Mouse (Mus musculus): ENCODE measurements around the gene Brinp3. TPM values are rescaled to one million over a fixed set of nuclear protein-coding genes. Genes with fewer than 3 reads are reported as not detected.

Brinp3 gene
- polyA plus RNA-seq, 1 experiment = not detected

DNA sequence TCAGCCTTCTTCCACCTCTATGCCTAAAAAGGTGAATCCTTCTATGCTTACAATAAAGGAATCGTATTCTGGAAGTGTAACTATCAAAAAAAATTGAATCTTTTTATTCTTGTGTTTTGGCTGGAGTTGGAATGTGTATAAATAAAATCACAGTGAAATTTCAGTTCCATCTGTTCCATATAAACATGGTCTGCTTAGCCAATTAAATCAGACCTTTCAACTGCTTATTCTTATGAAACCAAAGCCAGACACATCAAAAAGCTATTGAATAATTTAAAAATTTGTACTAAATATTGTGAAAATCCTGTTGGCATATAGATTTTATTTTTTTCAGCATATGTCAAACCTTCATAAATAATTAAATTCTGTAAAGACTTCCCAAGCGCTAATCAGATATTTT, 355.6 kb downstream of the Brinp3 start:
- TF ChIP-seq TAL1 (IDR thresholded peaks at IDR 0.05; ENCODE audit: low read length) (no peak), GATA1 (IDR thresholded peaks at IDR 0.05; ENCODE audit: low read length) (no peak)

DNA sequence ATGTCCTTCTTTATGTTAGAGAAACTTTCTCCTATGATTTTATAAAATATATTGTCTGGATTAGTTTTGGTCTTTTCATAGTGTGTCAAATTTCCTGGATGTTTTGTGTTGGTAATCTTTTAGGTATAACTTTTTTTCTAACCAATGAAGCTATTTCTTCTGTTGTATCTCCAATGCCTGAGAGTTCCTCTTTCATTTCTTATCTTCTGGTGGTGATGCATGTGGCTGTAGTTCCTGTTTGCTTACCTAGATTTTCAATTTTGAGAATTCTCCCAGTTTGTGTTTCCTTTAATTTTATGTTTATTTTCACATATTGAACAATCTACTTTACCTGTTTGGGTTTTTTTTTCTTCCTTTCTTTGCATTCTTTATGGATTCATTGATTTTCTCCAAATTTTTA, 404.1 kb downstream of the Brinp3 start:
- H3K27me3 ChIP-seq (ENCODE audit: control insufficient read depth) = no peaks in the 10 kb centered on the region
- H3K4me3 ChIP-seq (replicated peaks) = no peak overlapping the region
- H3K36me3 ChIP-seq (ENCODE audit: control insufficient read depth) = no peaks in the 10 kb centered on the region
- H3K4me1 ChIP-seq (ENCODE audit: control insufficient read depth) = no peaks in the 10 kb centered on the region
- TF ChIP-seq GATA1 (IDR thresholded peaks at IDR 0.05; ENCODE audit: low read length) = no peak
- no peak for TF ChIP-seq TAL1 (IDR thresholded peaks at IDR 0.05; ENCODE audit: low read length)
- H3K9me3 ChIP-seq (ENCODE audit: control insufficient read depth, low read length) = peaks cover 6% of the 10 kb centered on the region

More for the DNA sequence above, 355.6 kb downstream of the Brinp3 start:
- no peaks in the 10 kb centered on the region for H3K27me3 ChIP-seq (ENCODE audit: control insufficient read depth)
- H3K4me3 ChIP-seq (replicated peaks) = no peak overlapping the region
- no peaks in the 10 kb centered on the region for H3K36me3 ChIP-seq (ENCODE audit: control insufficient read depth)
- no peaks in the 10 kb centered on the region for H3K4me1 ChIP-seq (ENCODE audit: control insufficient read depth)
- H3K9me3 ChIP-seq (ENCODE audit: control insufficient read depth, low read length) = peaks cover 4% of the 10 kb centered on the region

DNA sequence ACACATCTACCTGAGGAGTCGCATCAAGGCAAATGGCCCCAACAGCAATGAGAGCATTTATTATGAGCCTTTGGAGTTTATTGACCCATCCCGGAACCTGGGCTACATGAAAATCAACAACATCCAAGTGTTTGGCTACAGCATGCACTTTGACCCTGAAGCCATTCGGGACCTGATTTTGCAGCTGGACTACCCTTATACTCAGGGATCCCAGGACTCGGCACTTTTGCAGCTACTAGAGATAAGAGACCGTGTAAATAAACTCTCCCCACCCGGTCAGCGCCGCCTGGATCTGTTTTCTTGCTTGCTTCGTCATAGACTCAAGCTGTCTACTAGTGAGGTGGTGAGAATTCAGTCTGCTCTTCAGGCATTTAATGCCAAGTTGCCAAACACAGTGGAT, 407.1 kb downstream of the Brinp3 start:
- Histone ChIP-seq H3K4me1 (ENCODE audit: control insufficient read depth) (no peaks in the 10 kb centered on the region), H3K4me3 (replicated peaks) (no peak overlapping the region), H3K36me3 (ENCODE audit: control insufficient read depth) (no peaks in the 10 kb centered on the region), H3K9me3 (ENCODE audit: control insufficient read depth, low read length) (peaks cover 6% of the 10 kb centered on the region), H3K27me3 (ENCODE audit: control insufficient read depth) (no peaks in the 10 kb centered on the region)
- TF ChIP-seq TAL1 (IDR thresholded peaks at IDR 0.05; ENCODE audit: low read length) (no peak), GATA1 (IDR thresholded peaks at IDR 0.05; ENCODE audit: low read length) (no peak)

DNA sequence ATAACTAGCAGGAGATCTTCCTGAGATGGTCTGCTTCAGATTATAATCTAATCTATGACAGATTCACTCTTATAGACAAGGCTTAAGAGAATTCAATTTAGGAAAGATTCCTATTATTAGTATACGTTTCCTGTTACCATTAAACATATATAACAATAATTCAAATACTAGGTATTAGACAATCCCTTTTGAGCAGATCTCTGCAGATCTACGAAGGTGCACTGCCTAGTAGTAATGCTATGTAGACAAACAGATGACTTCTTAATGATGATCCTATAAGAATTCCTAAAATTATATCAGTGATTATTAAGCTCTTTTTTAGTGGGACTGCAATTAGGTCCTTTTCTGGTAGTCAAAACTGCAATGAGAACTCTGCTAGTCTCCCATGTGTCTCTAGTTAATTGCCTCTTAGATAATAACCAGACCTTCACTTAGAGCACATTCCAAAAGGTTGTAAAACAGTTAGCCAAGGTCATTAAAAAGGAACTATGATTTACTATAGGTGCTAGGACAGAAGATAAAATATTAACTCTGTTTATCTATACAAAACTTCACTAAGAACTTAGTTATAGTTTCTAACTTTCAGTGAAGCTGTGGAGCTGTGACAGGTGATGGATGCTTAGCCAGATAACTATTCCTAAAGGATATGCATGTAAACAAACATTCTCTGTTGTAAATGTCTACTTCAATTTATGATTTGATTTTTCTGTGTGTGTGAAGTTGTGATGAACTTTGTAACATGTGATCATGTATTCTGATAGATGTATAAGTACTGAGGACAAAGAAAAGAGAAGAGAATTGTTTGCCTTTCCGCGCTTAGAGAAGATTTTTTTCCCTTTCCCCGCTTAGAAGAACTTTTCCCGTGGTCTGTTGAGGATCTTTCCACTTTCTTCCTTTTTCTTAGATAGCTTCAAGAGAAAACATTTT, 445.2 kb downstream of the Brinp3 start:
- Histone ChIP-seq H3K4me1 (ENCODE audit: control insufficient read depth) (no peaks in the 10 kb centered on the region), H3K9me3 (ENCODE audit: control insufficient read depth, low read length) (no peaks in the 10 kb centered on the region), H3K4me3 (replicated peaks) (no peak overlapping the region), H3K27me3 (ENCODE audit: control insufficient read depth) (no peaks in the 10 kb centered on the region), H3K36me3 (ENCODE audit: control insufficient read depth) (no peaks in the 10 kb centered on the region)
- TF ChIP-seq TAL1 (IDR thresholded peaks at IDR 0.05; ENCODE audit: low read length) (no peak), GATA1 (IDR thresholded peaks at IDR 0.05; ENCODE audit: low read length) (no peak)

Data from erythroblast, embryonic 14.5 days (primary cell).